Mouse (Mus musculus): ENCODE measurements around the gene Gfod1. TPM values are rescaled to one million over a fixed set of nuclear protein-coding genes. Genes with fewer than 3 reads are reported as not detected.

Gfod1 gene
- polyA plus RNA-seq, 1 experiment from 2014 or later, result 0.18 TPM

- H3K4me2 ChIP-seq (ENCODE audit: low read depth, low read length), result no peak overlapping the region
- 51% methylated on average over 5 of the region's 5 CpGs for WGBS
- no peak overlapping the region for H3K4me3 ChIP-seq (ENCODE audit: low read length)
- H3K9ac ChIP-seq (ENCODE audit: low read depth, low read length), result no peak overlapping the region
- no peaks in the 10 kb centered on the region for H3K36me3 ChIP-seq (ENCODE audit: control insufficient read depth, insufficient read depth, low read length)
- no peaks in the 10 kb centered on the region for H3K27me3 ChIP-seq (replicated peaks; ENCODE audit: control insufficient read depth, insufficient read depth, low read length)
- no peaks in the 10 kb centered on the region for H3K4me1 ChIP-seq (ENCODE audit: control insufficient read depth, insufficient read depth, low read length)
- no peak overlapping the region for H3K27ac ChIP-seq (ENCODE audit: low read length)
- no peak for ATAC-seq
- H3K9me3 ChIP-seq (ENCODE audit: control insufficient read depth, low read length), result no peaks in the 10 kb centered on the region
Measured at GRCm38 (mm10) chr13:43157370-43157769, 146.6 kb downstream of the Gfod1 start.

- WGBS, result 87% methylated on average over 14 of the region's 14 CpGs
- no peak overlapping the region for H3K27ac ChIP-seq (ENCODE audit: low read length)
- H3K4me1 ChIP-seq (ENCODE audit: control insufficient read depth, insufficient read depth, low read length), result no peaks in the 10 kb centered on the region
- H3K36me3 ChIP-seq (ENCODE audit: control insufficient read depth, insufficient read depth, low read length), result 0 out of 2 replicates have a peak, but pooled peaks cover 2% of the 10 kb centered on the region
- H3K4me3 ChIP-seq (ENCODE audit: low read length), result no peak overlapping the region
- no peak overlapping the region for H3K9ac ChIP-seq (ENCODE audit: low read depth, low read length)
- ATAC-seq, result no peak
- H3K9me3 ChIP-seq (ENCODE audit: control insufficient read depth, low read length), result no peaks in the 10 kb centered on the region
- H3K4me2 ChIP-seq (ENCODE audit: low read depth, low read length), result no peak overlapping the region
- H3K27me3 ChIP-seq (replicated peaks; ENCODE audit: control insufficient read depth, insufficient read depth, low read length), result no peaks in the 10 kb centered on the region
Measured at GRCm38 (mm10) chr13:43152005-43152520, 151.9 kb downstream of the Gfod1 start.

- Histone ChIP-seq H3K4me1 (ENCODE audit: control insufficient read depth, insufficient read depth, low read length) (no peaks in the 10 kb centered on the region), H3K27ac (ENCODE audit: low read length) (no peak overlapping the region), H3K9ac (ENCODE audit: low read depth, low read length) (no peak overlapping the region), H3K27me3 (replicated peaks; ENCODE audit: control insufficient read depth, insufficient read depth, low read length) (no peaks in the 10 kb centered on the region), H3K9me3 (ENCODE audit: control insufficient read depth, low read length) (no peaks in the 10 kb centered on the region), H3K4me3 (ENCODE audit: low read length) (no peak overlapping the region), H3K36me3 (ENCODE audit: control insufficient read depth, insufficient read depth, low read length) (0 out of 2 replicates have a peak, but pooled peaks cover 2% of the 10 kb centered on the region), H3K4me2 (ENCODE audit: low read depth, low read length) (no peak overlapping the region)
- ATAC-seq, result no peak
- 75% methylated on average over 3 of the region's 3 CpGs for WGBS
Measured at GRCm38 (mm10) chr13:43149661-43150060, 154.3 kb downstream of the Gfod1 start.

GRCm38 (mm10) chr13:43148692-43149091 lies 155.3 kb downstream of the Gfod1 start:
- H3K36me3 ChIP-seq (ENCODE audit: control insufficient read depth, insufficient read depth, low read length), result 0 out of 2 replicates have a peak, but pooled peaks cover 2% of the 10 kb centered on the region
- H3K4me2 ChIP-seq (ENCODE audit: low read depth, low read length), result no peak overlapping the region
- H3K4me3 ChIP-seq (ENCODE audit: low read length), result no peak overlapping the region
- no peaks in the 10 kb centered on the region for H3K27me3 ChIP-seq (replicated peaks; ENCODE audit: control insufficient read depth, insufficient read depth, low read length)
- peak; percentile 52; the same call in 1 of the 2 replicates for ATAC-seq
- H3K4me1 ChIP-seq (ENCODE audit: control insufficient read depth, insufficient read depth, low read length), result no peaks in the 10 kb centered on the region
- H3K27ac ChIP-seq (ENCODE audit: low read length), result no peak overlapping the region
- H3K9ac ChIP-seq (ENCODE audit: low read depth, low read length), result no peak overlapping the region
- WGBS, result 69% methylated on average over 4 of the region's 4 CpGs
- H3K9me3 ChIP-seq (ENCODE audit: control insufficient read depth, low read length), result no peaks in the 10 kb centered on the region

GRCm38 (mm10) chr13:43146515-43147258 lies 157.3 kb downstream of the Gfod1 start:
- Histone ChIP-seq H3K4me3 (ENCODE audit: low read length) (no peak overlapping the region), H3K4me1 (ENCODE audit: control insufficient read depth, insufficient read depth, low read length) (no peaks in the 10 kb centered on the region), H3K9me3 (ENCODE audit: control insufficient read depth, low read length) (no peaks in the 10 kb centered on the region), H3K4me2 (ENCODE audit: low read depth, low read length) (no peak overlapping the region), H3K27ac (ENCODE audit: low read length) (no peak overlapping the region), H3K36me3 (ENCODE audit: control insufficient read depth, insufficient read depth, low read length) (0 out of 2 replicates have a peak, but pooled peaks cover 2% of the 10 kb centered on the region), H3K9ac (ENCODE audit: low read depth, low read length) (no peak overlapping the region), H3K27me3 (replicated peaks; ENCODE audit: control insufficient read depth, insufficient read depth, low read length) (no peaks in the 10 kb centered on the region)
- peak; percentile 36 for ATAC-seq
- WGBS, result 49% methylated on average over 8 of the region's 8 CpGs

Other genes starting within 250 kb of the Gfod1 start
- gene Tbc1d7, start 132.7 kb downstream of the Gfod1 start, polyA plus RNA-seq (2015; fragmentation: Nextera tagmentation; extraction: Ambion mirVana), result 28.0 and 33.9 TPM in 2 replicates
- gene Sirt5, start 61.3 kb upstream of the Gfod1 start, polyA plus RNA-seq (2015; fragmentation: Nextera tagmentation; extraction: Ambion mirVana), result 17.1 and 20.4 TPM in 2 replicates
- 112 and 122 TPM in 2 replicates for gene Nol7, start 94.2 kb upstream of the Gfod1 start, polyA plus RNA-seq (2015; fragmentation: Nextera tagmentation; extraction: Ambion mirVana)
- gene Ranbp9, start 177.1 kb upstream of the Gfod1 start, polyA plus RNA-seq (2015; fragmentation: Nextera tagmentation; extraction: Ambion mirVana), result 4.3 and 5.5 TPM in 2 replicates